Mouse (Mus musculus) C2C12 (cell line): ENCODE measurements around the gene Lef1. TPM values are rescaled to one million over a fixed set of nuclear protein-coding genes. Genes with fewer than 3 reads are reported as not detected.

ENCODE experiments used
- H3K27me3 ChIP-seq: one replicate; pipeline ENCODE4 v1.6.1; 2011; ENCODE audit not compliant: control insufficient read depth, insufficient read depth, insufficient read length
- H3K36me3 ChIP-seq: one replicate; pipeline ENCODE4 v1.6.1; 2011; ENCODE audit not compliant: control insufficient read depth, insufficient read depth
- H3K4me3 ChIP-seq: one replicate; pipeline ENCODE4 v1.5.1; 2011; ENCODE audit warnings: mild to moderate bottlenecking, control low read depth; ENCODE audit not compliant: poor library complexity, insufficient read depth, severe bottlenecking
- H3K79me2 ChIP-seq: one replicate; pipeline ENCODE4 v1.6.1; 2011; ENCODE audit not compliant: control insufficient read depth, insufficient read depth
- H3K79me3 ChIP-seq: one replicate; pipeline ENCODE4 v1.6.1; 2011; ENCODE audit warnings: low read depth, control low read depth
- H3ac ChIP-seq: one replicate; pipeline ENCODE3; 2011; ENCODE audit warnings: low read depth; ENCODE audit not compliant: control insufficient read depth, insufficient read length
- CEBPB ChIP-seq: IDR thresholded peaks from one replicate; pipeline ENCODE4 v1.6.1; 2011; ENCODE audit warnings: low read depth, mild to moderate bottlenecking, control low read depth, moderate library complexity
- CTCF ChIP-seq: IDR thresholded peaks from one replicate; pipeline ENCODE4 v1.5.1; 2011; ENCODE audit not compliant: control insufficient read depth, insufficient read depth, insufficient read length
- FOSL1 ChIP-seq: IDR thresholded peaks from one replicate; pipeline ENCODE4 v1.8.0; 2011; ENCODE audit warnings: mild to moderate bottlenecking, low read length; ENCODE audit not compliant: poor library complexity, insufficient read depth, severe bottlenecking
- MAX ChIP-seq: IDR thresholded peaks from one replicate; pipeline ENCODE4 v1.6.1; 2011; ENCODE audit warnings: mild to moderate bottlenecking, control low read depth
- MYOD1 ChIP-seq: IDR thresholded peaks from one replicate; pipeline ENCODE4 v1.6.1; 2011; ENCODE audit warnings: low read depth; ENCODE audit not compliant: control insufficient read depth, insufficient read length
- MYOG ChIP-seq: IDR thresholded peaks from one replicate; pipeline ENCODE4 v1.6.1; 2011; ENCODE audit not compliant: control insufficient read depth, insufficient read length; ENCODE audit errors: extremely low read depth
- USF1 ChIP-seq: IDR thresholded peaks from one replicate; pipeline ENCODE4 v1.6.1; 2011; ENCODE audit warnings: low read depth, mild to moderate bottlenecking, control low read depth, moderate library complexity
- polyA plus RNA-seq: library from polyadenylated mRNA; unstranded; fragments of >200 nt; fragmentation: generic; extraction: Trizol; gene quantifications from one replicate; pipeline ENCODE4 v1.2.1, GENCODE M21; 2012; ENCODE audit warnings: missing spikeins

Lef1 gene
- polyA plus RNA-seq, 1 experiment = 4.6 TPM

GRCm38 (mm10) chr3:131190671-131191367 is 80.5 kb downstream of the Lef1 start:
- Histone ChIP-seq H3ac (no peak overlapping the region), H3K36me3 (no peaks in the 10 kb centered on the region), H3K4me3 (no peak overlapping the region), H3K27me3 (no peaks in the 10 kb centered on the region), H3K79me3 (no peaks in the 10 kb centered on the region), H3K79me2 (no peaks in the 10 kb centered on the region)
- TF ChIP-seq CTCF (no peak), MAX (no peak), MYOD1 (no peak), CEBPB (no peak), USF1 (no peak), FOSL1 (no peak), MYOG (no peak)

DNA sequence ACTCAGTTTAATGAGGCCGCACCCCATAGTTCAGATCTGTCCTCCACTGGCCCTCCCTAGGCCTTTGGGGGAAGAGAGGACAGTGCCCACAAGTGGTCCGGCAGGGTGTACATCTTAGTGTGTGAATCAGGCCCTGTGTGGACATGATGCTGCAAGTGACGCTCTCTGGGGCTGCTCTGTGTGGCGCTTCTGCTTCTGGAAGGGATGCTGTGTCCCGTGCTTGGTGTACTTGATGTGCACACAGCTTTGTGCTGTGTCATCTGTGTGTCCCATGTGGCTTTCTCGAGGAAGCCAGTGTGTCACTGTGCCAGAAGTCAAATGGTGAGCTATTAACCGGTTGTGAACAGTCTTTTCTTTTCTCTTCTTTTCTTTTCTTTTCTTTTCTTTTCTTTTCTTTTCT is 81.2 kb downstream of the Lef1 start:
- H3K79me3 ChIP-seq = no peaks in the 10 kb centered on the region
- no peaks in the 10 kb centered on the region for H3K27me3 ChIP-seq
- TF ChIP-seq CEBPB (no peak), USF1 (no peak), CTCF (no peak), MYOD1 (no peak), MYOG (no peak), MAX (no peak), FOSL1 (no peak)
- H3ac ChIP-seq = no peak overlapping the region
- no peaks in the 10 kb centered on the region for H3K36me3 ChIP-seq
- H3K79me2 ChIP-seq = no peaks in the 10 kb centered on the region
- H3K4me3 ChIP-seq = no peak overlapping the region

GRCm38 (mm10) chr3:131196050-131196449 is 85.8 kb downstream of the Lef1 start:
- Histone ChIP-seq H3K79me2 (no peaks in the 10 kb centered on the region), H3ac (no peak overlapping the region), H3K36me3 (no peaks in the 10 kb centered on the region), H3K79me3 (no peaks in the 10 kb centered on the region), H3K27me3 (no peaks in the 10 kb centered on the region), H3K4me3 (no peak overlapping the region)
- TF ChIP-seq FOSL1 = no peak
- no peak for TF ChIP-seq MYOD1
- TF ChIP-seq MAX = no peak
- TF ChIP-seq MYOG = no peak
- no peak for TF ChIP-seq CEBPB
- TF ChIP-seq CTCF = no peak

DNA sequence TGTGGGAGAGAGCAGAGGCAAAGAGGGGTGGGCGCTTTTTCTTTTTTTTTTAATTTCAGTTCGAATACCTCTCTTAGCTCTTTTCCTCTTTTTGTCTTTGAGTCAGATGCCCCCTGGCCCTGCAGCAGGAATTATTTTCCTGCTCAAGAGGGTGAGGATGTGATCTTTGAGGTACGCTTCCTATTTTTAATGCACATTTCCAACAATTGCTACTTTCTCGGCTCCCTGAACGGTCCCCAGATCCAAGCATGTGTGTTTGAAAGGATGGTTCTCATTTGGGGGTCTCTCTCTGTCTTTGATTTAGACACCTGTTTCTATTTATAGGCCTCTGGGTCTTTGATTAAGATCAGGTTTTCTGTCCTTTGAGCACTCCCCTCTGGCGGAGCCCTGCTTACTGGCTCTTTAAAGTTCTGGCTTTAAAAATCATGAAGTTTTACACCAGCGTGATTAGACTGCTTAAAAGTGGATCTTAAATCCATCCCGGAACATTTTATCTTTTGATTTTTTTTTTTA is 86.3 kb downstream of the Lef1 start:
- no peaks in the 10 kb centered on the region for H3K79me3 ChIP-seq
- H3K36me3 ChIP-seq = no peaks in the 10 kb centered on the region
- no peak overlapping the region for H3K4me3 ChIP-seq
- TF ChIP-seq MYOG = no peak
- no peak for TF ChIP-seq MAX
- TF ChIP-seq FOSL1 = no peak
- no peak for TF ChIP-seq CEBPB
- TF ChIP-seq CTCF = no peak
- no peak for TF ChIP-seq USF1
- no peak for TF ChIP-seq MYOD1
- H3K79me2 ChIP-seq = no peaks in the 10 kb centered on the region
- H3ac ChIP-seq = no peak overlapping the region
- H3K27me3 ChIP-seq = no peaks in the 10 kb centered on the region

- no peaks in the 10 kb centered on the region for H3K36me3 ChIP-seq
- H3K79me3 ChIP-seq = no peaks in the 10 kb centered on the region
- no peaks in the 10 kb centered on the region for H3K27me3 ChIP-seq
- no peak overlapping the region for H3ac ChIP-seq
- TF ChIP-seq MYOG (no peak), CEBPB (no peak), FOSL1 (no peak), CTCF (no peak), MYOD1 (no peak), USF1 (no peak), MAX (no peak)
- H3K79me2 ChIP-seq = no peaks in the 10 kb centered on the region
- H3K4me3 ChIP-seq = no peak overlapping the region
These were observed 88.7 kb downstream of the Lef1 start for GRCm38 (mm10) chr3:131198991-131199390.
